Mouse (Mus musculus): ENCODE measurements at regions not wholly inside any gene's neighbourhood (a gene's known extent, or its start where the extent isn't known, plus 50 kb on each side); places are given as distances from the start of the nearest gene placed in this dataset.

GRCm38 (mm10) chr2:147283390-147283789 is 78.3 kb upstream of the Pax1 start:
- no peak overlapping the region for H3K4me3 ChIP-seq (ENCODE audit: insufficient read depth in 1 of 2, low read depth in 2 of 2, low read length in 2 of 2)
- no peaks in the 10 kb centered on the region for H3K9me3 ChIP-seq (ENCODE audit: control insufficient read depth, low read length)
- H3K27me3 ChIP-seq (ENCODE audit: control insufficient read depth, insufficient read depth, low read length), result no peaks in the 10 kb centered on the region
- no peaks in the 10 kb centered on the region for H3K4me1 ChIP-seq (replicated peaks; ENCODE audit: control insufficient read depth in 2 of 2, insufficient read depth in 2 of 2, low read length in 1 of 2)
- no peak for ATAC-seq (ENCODE audit: insufficient read depth)
- TF ChIP-seq EP300 (IDR thresholded peaks at IDR 0.05; ENCODE audit: low read depth), result no peak
- no peak for TF ChIP-seq CTCF (IDR thresholded peaks at IDR 0.05; ENCODE audit: low read depth)
- no peak for DNase-seq (ENCODE audit: low read depth in 3 of 3, low spot score in 3 of 3)
- H3K4me2 ChIP-seq (ENCODE audit: low read depth), result no peak overlapping the region
- no peak overlapping the region for H3K9ac ChIP-seq (replicated peaks)
- H3K36me3 ChIP-seq (replicated peaks; ENCODE audit: control insufficient read depth, insufficient read depth, low read depth), result no peaks in the 10 kb centered on the region
- 25% methylated on average over 3 of the region's 3 CpGs for WGBS (ENCODE audit: insufficient replicate concordance)
- no peak overlapping the region for H3K27ac ChIP-seq

- no peak for DNase-seq (ENCODE audit: low read depth in 3 of 3, low spot score in 3 of 3)
- H3K27me3 ChIP-seq (ENCODE audit: control insufficient read depth, insufficient read depth, low read length), result no peaks in the 10 kb centered on the region
- no peak for ATAC-seq (ENCODE audit: insufficient read depth)
- no peak overlapping the region for H3K4me2 ChIP-seq (ENCODE audit: low read depth)
- H3K4me3 ChIP-seq (ENCODE audit: insufficient read depth in 1 of 2, low read depth in 2 of 2, low read length in 2 of 2), result no peak overlapping the region
- H3K9me3 ChIP-seq (ENCODE audit: control insufficient read depth, low read length), result no peaks in the 10 kb centered on the region
- WGBS (ENCODE audit: insufficient replicate concordance), result 65% methylated on average over 4 of the region's 4 CpGs
- H3K27ac ChIP-seq, result no peak overlapping the region
- H3K9ac ChIP-seq (replicated peaks), result no peak overlapping the region
- no peaks in the 10 kb centered on the region for H3K4me1 ChIP-seq (replicated peaks; ENCODE audit: control insufficient read depth in 2 of 2, insufficient read depth in 2 of 2, low read length in 1 of 2)
- no peaks in the 10 kb centered on the region for H3K36me3 ChIP-seq (replicated peaks; ENCODE audit: control insufficient read depth, insufficient read depth, low read depth)
- TF ChIP-seq CTCF (IDR thresholded peaks at IDR 0.05; ENCODE audit: low read depth), result no peak
- TF ChIP-seq EP300 (IDR thresholded peaks at IDR 0.05; ENCODE audit: low read depth), result no peak
Observed at GRCm38 (mm10) chr2:147277636-147278035, 83.6 kb upstream of the Nkx2-2 start.

GRCm38 (mm10) chr2:147269171-147269570 is 75.1 kb upstream of the Nkx2-2 start:
- Histone ChIP-seq H3K4me3 (ENCODE audit: insufficient read depth in 1 of 2, low read depth in 2 of 2, low read length in 2 of 2) (no peak overlapping the region), H3K36me3 (replicated peaks; ENCODE audit: control insufficient read depth, insufficient read depth, low read depth) (no peaks in the 10 kb centered on the region), H3K9me3 (ENCODE audit: control insufficient read depth, low read length) (no peaks in the 10 kb centered on the region), H3K4me1 (replicated peaks; ENCODE audit: control insufficient read depth in 2 of 2, insufficient read depth in 2 of 2, low read length in 1 of 2) (no peaks in the 10 kb centered on the region), H3K9ac (replicated peaks) (no peak overlapping the region), H3K27ac (no peak overlapping the region), H3K4me2 (ENCODE audit: low read depth) (no peak overlapping the region), H3K27me3 (ENCODE audit: control insufficient read depth, insufficient read depth, low read length) (no peaks in the 10 kb centered on the region)
- 52% methylated on average over 1 of the region's 1 CpGs for WGBS (ENCODE audit: insufficient replicate concordance)
- ATAC-seq (ENCODE audit: insufficient read depth), result no peak
- no peak for DNase-seq (ENCODE audit: low read depth in 3 of 3, low spot score in 3 of 3)
- TF ChIP-seq EP300 (IDR thresholded peaks at IDR 0.05; ENCODE audit: low read depth) (no peak), CTCF (IDR thresholded peaks at IDR 0.05; ENCODE audit: low read depth) (no peak)

- Histone ChIP-seq H3K27ac (no peak overlapping the region), H3K9me3 (ENCODE audit: control insufficient read depth, low read length) (no peaks in the 10 kb centered on the region), H3K27me3 (ENCODE audit: control insufficient read depth, insufficient read depth, low read length) (no peaks in the 10 kb centered on the region), H3K36me3 (replicated peaks; ENCODE audit: control insufficient read depth, insufficient read depth, low read depth) (no peaks in the 10 kb centered on the region), H3K4me2 (ENCODE audit: low read depth) (no peak overlapping the region), H3K4me3 (ENCODE audit: insufficient read depth in 1 of 2, low read depth in 2 of 2, low read length in 2 of 2) (no peak overlapping the region), H3K9ac (replicated peaks) (no peak overlapping the region), H3K4me1 (replicated peaks; ENCODE audit: control insufficient read depth in 2 of 2, insufficient read depth in 2 of 2, low read length in 1 of 2) (no peaks in the 10 kb centered on the region)
- DNase-seq (ENCODE audit: low read depth in 3 of 3, low spot score in 3 of 3), result no peak
- ATAC-seq (ENCODE audit: insufficient read depth), result no peak
- TF ChIP-seq CTCF (IDR thresholded peaks at IDR 0.05; ENCODE audit: low read depth), result no peak
- TF ChIP-seq EP300 (IDR thresholded peaks at IDR 0.05; ENCODE audit: low read depth), result no peak
- WGBS (ENCODE audit: insufficient replicate concordance), result 65% methylated on average over 5 of the region's 5 CpGs
Observed at GRCm38 (mm10) chr2:147267901-147268300, 73.9 kb upstream of the Nkx2-2 start.

- TF ChIP-seq EP300 (IDR thresholded peaks at IDR 0.05; ENCODE audit: low read depth) (no peak), CTCF (IDR thresholded peaks at IDR 0.05; ENCODE audit: low read depth) (no peak)
- DNase-seq (ENCODE audit: low read depth in 3 of 3, low spot score in 3 of 3), result no peak
- Histone ChIP-seq H3K4me1 (replicated peaks; ENCODE audit: control insufficient read depth in 2 of 2, insufficient read depth in 2 of 2, low read length in 1 of 2) (no peaks in the 10 kb centered on the region), H3K4me2 (ENCODE audit: low read depth) (no peak overlapping the region), H3K9ac (replicated peaks) (no peak overlapping the region), H3K4me3 (ENCODE audit: insufficient read depth in 1 of 2, low read depth in 2 of 2, low read length in 2 of 2) (no peak overlapping the region), H3K9me3 (ENCODE audit: control insufficient read depth, low read length) (no peaks in the 10 kb centered on the region), H3K27me3 (ENCODE audit: control insufficient read depth, insufficient read depth, low read length) (no peaks in the 10 kb centered on the region), H3K36me3 (replicated peaks; ENCODE audit: control insufficient read depth, insufficient read depth, low read depth) (no peaks in the 10 kb centered on the region), H3K27ac (no peak overlapping the region)
- no peak for ATAC-seq (ENCODE audit: insufficient read depth)
- 73% methylated on average over 3 of the region's 3 CpGs for WGBS (ENCODE audit: insufficient replicate concordance)
Observed at GRCm38 (mm10) chr2:147267257-147267656, 73.2 kb upstream of the Nkx2-2 start.
